Mouse (Mus musculus) embryonic facial prominence, embryonic 11.5 days (tissue): Measurements from ENCODE around the gene Camta1. TPM values are rescaled to one million over a fixed set of nuclear protein-coding genes. Genes with fewer than 3 reads are reported as not detected.
A peak's percentile ranks its signal among the peaks of the same experiment; 100 is the strongest.

Source experiments
- ATAC-seq: fragments of 200-750 bp; cut with Nextera tagmentation; replicated peaks from 2 replicates; pipeline ENCODE4 v1.8.0; 2017; ENCODE audit warnings: low read depth; ENCODE audit not compliant: insufficient number of reproducible peaks, low FRiP score, low TSS enrichment
- DNase-seq: peaks from one replicate; pipeline ENCODE4 v3.0.0-alpha.2; 2015; ENCODE audit warnings: low spot score
- H3K27ac ChIP-seq: fragments of 300-500 bp; sonication (generic); replicated peaks from 2 replicates; pipeline ENCODE4 v1.5.1; 2014; ENCODE audit warnings: mild to moderate bottlenecking, low read depth, low read length, control low read depth
- H3K27me3 ChIP-seq: fragments of 300-500 bp; sonication (generic); 2 replicates; pipeline ENCODE4 v1.6.1; 2014; ENCODE audit warnings: mild to moderate bottlenecking, low read length, moderate library complexity, mixed read lengths; ENCODE audit not compliant: control insufficient read depth, insufficient read depth
- H3K36me3 ChIP-seq: fragments of 300-500 bp; sonication (generic); replicated peaks from 2 replicates; pipeline ENCODE4 v1.6.1; 2014; ENCODE audit warnings: low read depth, mild to moderate bottlenecking, low read length, moderate library complexity, mixed read lengths; ENCODE audit not compliant: control insufficient read depth, insufficient read depth
- H3K4me1 ChIP-seq: fragments of 300-500 bp; sonication (generic); 2 replicates; pipeline ENCODE4 v1.6.1; 2014; ENCODE audit warnings: low read length, mixed read lengths; ENCODE audit not compliant: control insufficient read depth, insufficient read depth
- H3K4me2 ChIP-seq: fragments of 300-500 bp; sonication (generic); 2 replicates; pipeline ENCODE4 v1.6.1; 2014; ENCODE audit warnings: low read depth, mild to moderate bottlenecking, control low read depth, low read length, moderate library complexity
- H3K4me3 ChIP-seq: fragments of 300-500 bp; sonication (generic); 2 replicates; pipeline ENCODE4 v1.5.1; 2014; ENCODE audit warnings: low read depth, low read length, control low read depth
- H3K9ac ChIP-seq: fragments of 300-500 bp; sonication (generic); replicated peaks from 2 replicates; pipeline ENCODE4 v1.6.1; 2014; ENCODE audit warnings: mild to moderate bottlenecking, control low read depth, low read length
- H3K9me3 ChIP-seq: fragments of 300-500 bp; sonication (generic); replicated peaks from 2 replicates; pipeline ENCODE4 v1.6.1; 2016; ENCODE audit warnings: mild to moderate bottlenecking, low read length, inconsistent platforms, mixed read lengths; ENCODE audit not compliant: control insufficient read depth
- WGBS: fragments of 180-500 bp; shearing (Covaris S2); extraction: QIAGEN DNeasy Blood & Tissue Kit; methylation state at CpG from one replicate; pipeline ENCODE4 v1.1.7; 2014; 5-methylcytosine and 5-hydroxymethylcytosine counted together
- polyA plus RNA-seq: library from polyadenylated mRNA; unstranded; fragments of >200 nt; fragmentation: Nextera tagmentation; extraction: Ambion mirVana; gene quantifications from 2 replicates; pipeline ENCODE4 v1.2.1, GENCODE M21; 2014

Camta1 gene
- polyA plus RNA-seq, 1 experiment from 2014 or later, result 130 TPM

- Histone ChIP-seq H3K4me1 (no peaks in the 10 kb centered on the region), H3K4me3 (no peak overlapping the region), H3K36me3 (no peaks in the 10 kb centered on the region), H3K9me3 (no peaks in the 10 kb centered on the region), H3K4me2 (no peak overlapping the region), H3K9ac (no peak overlapping the region), H3K27ac (no peak overlapping the region), H3K27me3 (no peaks in the 10 kb centered on the region)
- ATAC-seq (no peak), DNase-seq (no peak)
- 64% methylated on average over 12 of the region's 12 CpGs for WGBS
These were observed 575.7 kb downstream of the Camta1 start for GRCm38 (mm10) chr4:151285905-151286445.

GRCm38 (mm10) chr4:151285432-151285831, 576.2 kb downstream of the Camta1 start:
- Histone ChIP-seq H3K27me3 (no peaks in the 10 kb centered on the region), H3K4me3 (no peak overlapping the region), H3K36me3 (no peaks in the 10 kb centered on the region), H3K4me2 (no peak overlapping the region), H3K9me3 (no peaks in the 10 kb centered on the region), H3K9ac (no peak overlapping the region), H3K4me1 (no peaks in the 10 kb centered on the region), H3K27ac (no peak overlapping the region)
- ATAC-seq, result no peak
- 78% methylated on average over 3 of the region's 3 CpGs for WGBS
- DNase-seq, result no peak

GRCm38 (mm10) chr4:151283092-151283741, 578.5 kb downstream of the Camta1 start:
- Histone ChIP-seq H3K27ac (no peak overlapping the region), H3K4me1 (no peaks in the 10 kb centered on the region), H3K9ac (no peak overlapping the region), H3K4me3 (no peak overlapping the region), H3K9me3 (no peaks in the 10 kb centered on the region), H3K36me3 (no peaks in the 10 kb centered on the region), H3K27me3 (no peaks in the 10 kb centered on the region), H3K4me2 (no peak overlapping the region)
- ATAC-seq, result no peak
- 35% methylated on average over 16 of the region's 16 CpGs for WGBS
- DNase-seq, result peak; percentile 75

- 73% methylated on average over 14 of the region's 14 CpGs for WGBS
- Histone ChIP-seq H3K4me2 (no peak overlapping the region), H3K27ac (no peak overlapping the region), H3K27me3 (no peaks in the 10 kb centered on the region), H3K36me3 (no peaks in the 10 kb centered on the region), H3K9me3 (no peaks in the 10 kb centered on the region), H3K4me1 (no peaks in the 10 kb centered on the region), H3K9ac (no peak overlapping the region), H3K4me3 (no peak overlapping the region)
- DNase-seq (no peak), ATAC-seq (no peak)
These were observed 579.6 kb downstream of the Camta1 start for GRCm38 (mm10) chr4:151282103-151282502.

- Histone ChIP-seq H3K36me3 (no peaks in the 10 kb centered on the region), H3K27me3 (no peaks in the 10 kb centered on the region), H3K27ac (no peak overlapping the region), H3K4me1 (no peaks in the 10 kb centered on the region), H3K4me2 (no peak overlapping the region), H3K9ac (no peak overlapping the region), H3K9me3 (no peaks in the 10 kb centered on the region), H3K4me3 (no peak overlapping the region)
- WGBS, result 71% methylated on average over 13 of the region's 13 CpGs
- no peak for DNase-seq
- no peak for ATAC-seq
These were observed 586.4 kb downstream of the Camta1 start for GRCm38 (mm10) chr4:151275292-151275691.

- H3K4me1 ChIP-seq, result no peaks in the 10 kb centered on the region
- H3K36me3 ChIP-seq, result no peaks in the 10 kb centered on the region
- no peaks in the 10 kb centered on the region for H3K27me3 ChIP-seq
- H3K9me3 ChIP-seq, result no peaks in the 10 kb centered on the region
- 58% methylated on average over 14 of the region's 14 CpGs for WGBS
- DNase-seq (no peak), ATAC-seq (no peak)
- no peak overlapping the region for H3K4me2 ChIP-seq
- H3K9ac ChIP-seq, result no peak overlapping the region
- no peak overlapping the region for H3K4me3 ChIP-seq
- no peak overlapping the region for H3K27ac ChIP-seq
These were observed 597.8 kb downstream of the Camta1 start for GRCm38 (mm10) chr4:151263786-151264414.

GRCm38 (mm10) chr4:151263052-151263451, 598.6 kb downstream of the Camta1 start:
- Histone ChIP-seq H3K4me1 (no peaks in the 10 kb centered on the region), H3K36me3 (no peaks in the 10 kb centered on the region), H3K4me3 (no peak overlapping the region), H3K9me3 (no peaks in the 10 kb centered on the region), H3K9ac (no peak overlapping the region), H3K27me3 (no peaks in the 10 kb centered on the region), H3K27ac (no peak overlapping the region), H3K4me2 (no peak overlapping the region)
- WGBS, result 76% methylated on average over 7 of the region's 7 CpGs
- ATAC-seq, result no peak
- DNase-seq, result no peak

GRCm38 (mm10) chr4:151256622-151257021, 605.1 kb downstream of the Camta1 start:
- Histone ChIP-seq H3K4me2 (no peak overlapping the region), H3K9ac (no peak overlapping the region), H3K4me3 (no peak overlapping the region), H3K27ac (no peak overlapping the region), H3K36me3 (no peaks in the 10 kb centered on the region), H3K4me1 (no peaks in the 10 kb centered on the region), H3K9me3 (no peaks in the 10 kb centered on the region), H3K27me3 (no peaks in the 10 kb centered on the region)
- no peak for ATAC-seq
- no peak for DNase-seq
- 65% methylated on average over 4 of the region's 4 CpGs for WGBS
